Mouse (Mus musculus) MEL (cell line): Measurements from ENCODE around the gene Jarid2. TPM values are rescaled to one million over a fixed set of nuclear protein-coding genes. Genes with fewer than 3 reads are reported as not detected.

Experiments used
- DNase-seq: peaks from one replicate; pipeline ENCODE4 v3.0.0; 2011; ENCODE audit warnings: low read depth, low spot score
- H3K27ac ChIP-seq: 2 replicates; pipeline ENCODE4 v1.5.1; 2012; ENCODE audit warnings: low read depth, mild to moderate bottlenecking, control low read depth, low read length, moderate library complexity; ENCODE audit not compliant: control insufficient read depth
- H3K27me3 ChIP-seq, 2 experiments: fragments of 150-350 bp in 1 of 2; sonication (generic) in 1 of 2; 2 replicates each; pipeline ENCODE4 v1.6.1; 2012; ENCODE audit warnings: low read length in 2 of 2, mild to moderate bottlenecking in 2 of 2, improper control_type of control experiment in 1 of 2, moderate library complexity in 1 of 2; ENCODE audit not compliant: insufficient read depth in 2 of 2, control insufficient read depth in 1 of 2
- H3K36me3 ChIP-seq, 2 experiments: 2 replicates each; pipeline ENCODE4 v1.6.1; 2012 to 2014; ENCODE audit warnings: low read length in 2 of 2, improper control_type of control experiment in 1 of 2, inconsistent platforms in 1 of 2, mild to moderate bottlenecking in 1 of 2; ENCODE audit not compliant: insufficient read depth in 2 of 2, control insufficient read depth in 1 of 2
- H3K4me1 ChIP-seq, 2 experiments: fragments of 150-350 bp in 1 of 2; sonication (generic) in 1 of 2; 2 replicates each; pipeline ENCODE4 v1.6.1; 2012; ENCODE audit warnings: low read length in 2 of 2, improper control_type of control experiment in 1 of 2, mild to moderate bottlenecking in 1 of 2; ENCODE audit not compliant: insufficient read depth in 2 of 2, control insufficient read depth in 1 of 2
- H3K4me3 ChIP-seq, 2 experiments: fragments of 150-350 bp in 1 of 2; sonication (generic) in 1 of 2; 2 replicates each; pipeline ENCODE4 v1.5.1; 2012; ENCODE audit warnings: low read depth in 2 of 2, low read length in 2 of 2, mild to moderate bottlenecking in 2 of 2, moderate library complexity in 2 of 2, control low read depth in 1 of 2, improper control_type of control experiment in 1 of 2; ENCODE audit not compliant: control insufficient read depth in 1 of 2, insufficient read depth in 1 of 2
- H3K79me2 ChIP-seq: 2 replicates; pipeline ENCODE4 v1.6.1; 2012; ENCODE audit warnings: mild to moderate bottlenecking, low read length, moderate library complexity; ENCODE audit not compliant: control insufficient read depth, poor library complexity, insufficient read depth
- H3K9ac ChIP-seq: 2 replicates; pipeline ENCODE4 v1.6.1; 2012; ENCODE audit warnings: low read depth, mild to moderate bottlenecking, control low read depth, low read length, moderate library complexity; ENCODE audit not compliant: control insufficient read depth, poor library complexity, severe bottlenecking
- H3K9me3 ChIP-seq: fragments of 150-350 bp; sonication (generic); replicated peaks from 2 replicates; pipeline ENCODE4 v1.6.1; 2012; ENCODE audit warnings: mild to moderate bottlenecking, low read length, improper control_type of control experiment, moderate library complexity; ENCODE audit not compliant: insufficient read depth
- CTCF ChIP-seq, 3 experiments: IDR thresholded peaks in 2 of 3; conservative IDR thresholded peaks in 1 of 3; 2 replicates each; pipeline ENCODE4 v1.5.1; 2011 to 2012; ENCODE audit warnings: low read length in 3 of 3, low read depth in 2 of 3, mild to moderate bottlenecking in 2 of 3, improper control_type of control experiment in 1 of 3, inconsistent platforms in 1 of 3, mixed read lengths in 1 of 3, moderate library complexity in 1 of 3; ENCODE audit not compliant: control insufficient read depth in 1 of 3, insufficient read depth in 1 of 3, poor library complexity in 1 of 3, severe bottlenecking in 1 of 3
- MAX ChIP-seq: IDR thresholded peaks from 2 replicates; pipeline ENCODE4 v1.6.1; 2011; ENCODE audit warnings: low read length, improper control_type of control experiment
- MEF2A ChIP-seq: IDR thresholded peaks from 2 replicates; pipeline ENCODE4 v1.6.1; 2014; ENCODE audit warnings: low read depth, mild to moderate bottlenecking, inconsistent platforms, low read length, improper control_type of control experiment; ENCODE audit not compliant: poor library complexity, insufficient replicate concordance, severe bottlenecking; ENCODE audit errors: extremely low read depth
- POLR2AphosphoS2 ChIP-seq: IDR thresholded peaks from 2 replicates; pipeline ENCODE4 v1.6.1; 2011; ENCODE audit warnings: low read length, improper control_type of control experiment
- RAD21 ChIP-seq: IDR thresholded peaks from 2 replicates; pipeline ENCODE4 v1.6.1; 2011; ENCODE audit warnings: mild to moderate bottlenecking, low read depth, low read length, improper control_type of control experiment
- SMC3 ChIP-seq: IDR thresholded peaks from 2 replicates; pipeline ENCODE4 v1.6.1; 2011; ENCODE audit warnings: low read depth, low read length, improper control_type of control experiment
- polyA plus RNA-seq, 2 experiments: library from polyadenylated mRNA; stranded (reverse) in 1 of 2; unstranded in 1 of 2; fragments of >175 nt in 1 of 2; fragments of >200 nt in 1 of 2; gene quantifications; 2 replicates each; pipeline versions ENCODE4 v1.2.1 to v1.2.4; 2012; ENCODE audit warnings: low replicate concordance in 2 of 2, low read depth in 1 of 2; ENCODE audit not compliant: insufficient read length in 2 of 2, insufficient read depth in 1 of 2, missing spikeins in 1 of 2
- total RNA-seq: library from RNA; depleted of rRNA; stranded (reverse); fragments of 300-350 nt; gene quantifications from 2 replicates; pipeline ENCODE4 v1.2.3, GENCODE M21; 2012

The Jarid2 gene
- total and polyA plus RNA-seq, 3 experiments = 5.4 to 76.5 (median 21.2) TPM

- no peak overlapping the region for H3K9ac ChIP-seq
- H3K27ac ChIP-seq = no peak overlapping the region
- no peaks in the 10 kb centered on the region; the same call in 1 of the 2 replicates for H3K79me2 ChIP-seq
- no peaks in the 10 kb centered on the region for H3K9me3 ChIP-seq
- H3K36me3 ChIP-seq = no peaks in the 10 kb centered on the region
- no peaks in the 10 kb centered on the region for H3K27me3 ChIP-seq
- H3K4me3 ChIP-seq = no peak overlapping the region
- DNase-seq = peak; percentile 23
- TF ChIP-seq CTCF (IDR thresholded peaks at IDR 0.05 in 2 of 3, conservative IDR thresholded peaks at IDR 0.05 in 1 of 3; ENCODE audit: control insufficient read depth in 1 of 3, insufficient read depth in 1 of 3, low read depth in 2 of 3, low read length in 3 of 3, poor library complexity in 1 of 3, severe bottlenecking in 1 of 3) = peak in 2 of 3 experiments; percentile 17 to 38; a peak in 3 of 6 replicates
- no peak for TF ChIP-seq MAX
- TF ChIP-seq SMC3 = peak; percentile 45
- TF ChIP-seq RAD21 = peak; percentile 43
- H3K4me1 ChIP-seq = no peaks in the 10 kb centered on the region
Observed at GRCm38 (mm10) chr13:44833353-44833752, 104.1 kb downstream of the Jarid2 start.

- Histone ChIP-seq H3K27me3 (no peaks in the 10 kb centered on the region), H3K9ac (no peak overlapping the region), H3K4me1 (peaks cover 0 to 2% of the 10 kb centered on the region in 2 experiments; a peak in 1 of 4 replicates), H3K9me3 (no peaks in the 10 kb centered on the region), H3K79me2 (no peaks in the 10 kb centered on the region), H3K36me3 (no peaks in the 10 kb centered on the region), H3K4me3 (no peak overlapping the region), H3K27ac (no peak overlapping the region)
- no peak for DNase-seq
- TF ChIP-seq MEF2A (no peak), CTCF (IDR thresholded peaks at IDR 0.05 in 2 of 3, conservative IDR thresholded peaks at IDR 0.05 in 1 of 3; ENCODE audit: control insufficient read depth in 1 of 3, insufficient read depth in 1 of 3, low read depth in 2 of 3, low read length in 3 of 3, poor library complexity in 1 of 3, severe bottlenecking in 1 of 3) (no peak)
Observed at GRCm38 (mm10) chr13:44837445-44837844, 108.2 kb downstream of the Jarid2 start.

GRCm38 (mm10) chr13:44839866-44840835 lies 110.9 kb downstream of the Jarid2 start:
- H3K27me3 ChIP-seq = no peaks in the 10 kb centered on the region
- DNase-seq = no peak
- peaks cover 0 to 2% of the 10 kb centered on the region in 2 experiments; a peak in 1 of 4 replicates for H3K4me1 ChIP-seq
- H3K9ac ChIP-seq = no peak overlapping the region
- H3K36me3 ChIP-seq = no peaks in the 10 kb centered on the region
- no peak for TF ChIP-seq POLR2AphosphoS2
- TF ChIP-seq, all 39 proteins: peak for 0
- no peaks in the 10 kb centered on the region for H3K9me3 ChIP-seq
- no peaks in the 10 kb centered on the region for H3K79me2 ChIP-seq
- H3K27ac ChIP-seq = no peak overlapping the region
- H3K4me3 ChIP-seq = no peak overlapping the region
